Mouse (Mus musculus): ENCODE measurements around the gene Mcpt8. TPM values are rescaled to one million over a fixed set of nuclear protein-coding genes. Genes with fewer than 3 reads are reported as not detected.
"Not testable (repeated sequence)": the region's sequence is repeated elsewhere in the genome, so short reads cannot be mapped to it uniquely, and the experiment has no call there.

Mcpt8 gene
- polyA plus RNA-seq (2014; fragmentation: Nextera tagmentation; extraction: Ambion mirVana) = not detected in 2 replicates

DNA sequence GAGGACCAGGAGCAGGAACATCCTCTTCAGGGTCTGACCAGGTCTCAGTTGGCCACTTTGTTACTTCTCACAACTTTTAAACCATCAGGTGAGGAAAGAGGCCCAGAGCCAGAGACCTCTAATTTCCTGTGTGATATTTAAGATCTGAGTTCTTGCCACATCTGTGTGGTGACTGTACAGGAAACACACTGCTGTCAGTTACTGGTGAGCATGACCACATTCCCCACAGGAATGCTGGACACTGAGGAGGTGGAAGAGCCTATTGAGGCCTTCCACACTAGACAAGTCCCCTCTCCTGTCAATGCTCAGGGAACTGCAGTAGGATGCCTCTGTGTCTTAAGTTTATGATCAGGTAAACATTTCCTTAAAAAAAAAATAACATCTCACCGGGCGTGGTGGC lies at the start of gene Mcpt8:
Mcpt8 (minus strand) TSS at position 107 of the 400 bp plus-strand sequence.
- Histone ChIP-seq H3K36me3 (ENCODE audit: control insufficient read depth, insufficient read depth, low read length) (no peaks in the 10 kb centered on the region), H3K4me2 (replicated peaks; ENCODE audit: low read depth, low read length) (no peak within 1 kb of the TSS), H3K9me3 (ENCODE audit: control insufficient read depth, low read length) (no peaks in the 10 kb centered on the region), H3K4me1 (replicated peaks; ENCODE audit: control insufficient read depth, insufficient read depth, low read length) (no peaks in the 10 kb centered on the region), H3K27ac (ENCODE audit: low read depth, low read length) (no peak within 1 kb of the TSS), H3K4me3 (ENCODE audit: low read depth, low read length) (no peak within 1 kb of the TSS), H3K27me3 (ENCODE audit: control insufficient read depth, insufficient read depth, low read length) (no peaks in the 10 kb centered on the region), H3K9ac (ENCODE audit: low read depth, low read length) (no peak within 1 kb of the TSS)
- no peak for ATAC-seq (ENCODE audit: low FRiP score)
- no peak for DNase-seq (ENCODE audit: low spot score)
- 96% methylated on average over 2 of the region's 2 CpGs for WGBS

DNA sequence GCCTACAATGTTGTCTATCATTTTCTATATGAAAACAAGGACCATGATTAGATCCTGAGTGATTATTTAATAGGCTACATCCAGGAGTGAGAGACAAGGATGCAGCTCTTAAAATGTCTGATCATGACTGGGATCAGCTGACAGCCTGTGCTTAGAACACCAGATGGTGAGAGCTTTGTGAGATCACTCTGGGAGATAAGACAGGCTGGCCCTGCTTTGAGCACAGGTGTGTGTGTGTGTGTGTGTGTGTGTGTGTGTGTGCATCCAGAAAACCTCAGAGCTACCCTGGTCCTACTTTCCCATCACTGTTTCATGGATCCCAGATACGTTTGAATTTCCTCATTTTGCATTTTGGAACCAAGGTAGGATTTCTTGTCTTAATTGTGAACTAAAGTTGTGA lies 48.6 kb upstream of the Mcpt8 start:
- not testable (repeated sequence) for H3K4me1 ChIP-seq (replicated peaks; ENCODE audit: control insufficient read depth, insufficient read depth, low read length); H3K4me2 ChIP-seq (replicated peaks; ENCODE audit: low read depth, low read length); ATAC-seq (ENCODE audit: low FRiP score); H3K27me3 ChIP-seq (ENCODE audit: control insufficient read depth, insufficient read depth, low read length); DNase-seq (ENCODE audit: low spot score); H3K9ac ChIP-seq (ENCODE audit: low read depth, low read length); H3K4me3 ChIP-seq (ENCODE audit: low read depth, low read length); H3K27ac ChIP-seq (ENCODE audit: low read depth, low read length); H3K36me3 ChIP-seq (ENCODE audit: control insufficient read depth, insufficient read depth, low read length); H3K9me3 ChIP-seq (ENCODE audit: control insufficient read depth, low read length)
- 84% methylated on average over 1 of the region's 1 CpGs for WGBS

DNA sequence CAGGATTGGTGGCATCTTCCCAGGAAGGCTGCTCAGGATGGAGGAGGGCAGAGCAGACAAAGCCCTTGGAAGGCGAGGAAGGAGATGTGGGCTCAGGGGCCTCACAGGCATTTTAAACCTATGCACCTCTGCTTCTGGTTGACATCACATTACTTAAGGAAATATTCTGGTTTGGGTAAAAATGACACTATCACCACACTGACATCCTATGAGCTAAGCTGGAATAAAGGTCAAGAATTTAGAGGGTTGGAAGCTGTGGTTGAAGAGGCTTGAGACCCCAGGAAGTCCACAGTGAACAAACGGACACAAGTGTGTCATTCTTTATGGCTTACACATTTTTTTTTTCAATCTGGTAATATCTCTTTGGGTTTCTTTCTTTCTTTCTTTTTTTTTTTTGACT lies 47.4 kb upstream of the Mcpt8 start, which contains the start of gene Gzmd:
Gzmd (minus strand) TSS at position 101 of the 400 bp plus-strand sequence.
- not testable (repeated sequence) for H3K36me3 ChIP-seq (ENCODE audit: control insufficient read depth, insufficient read depth, low read length); H3K9ac ChIP-seq (ENCODE audit: low read depth, low read length); H3K27ac ChIP-seq (ENCODE audit: low read depth, low read length); H3K4me3 ChIP-seq (ENCODE audit: low read depth, low read length); DNase-seq (ENCODE audit: low spot score); H3K27me3 ChIP-seq (ENCODE audit: control insufficient read depth, insufficient read depth, low read length); ATAC-seq (ENCODE audit: low FRiP score); H3K9me3 ChIP-seq (ENCODE audit: control insufficient read depth, low read length); H3K4me2 ChIP-seq (replicated peaks; ENCODE audit: low read depth, low read length); H3K4me1 ChIP-seq (replicated peaks; ENCODE audit: control insufficient read depth, insufficient read depth, low read length)
- 86% methylated on average over 2 of the region's 2 CpGs for WGBS

DNA sequence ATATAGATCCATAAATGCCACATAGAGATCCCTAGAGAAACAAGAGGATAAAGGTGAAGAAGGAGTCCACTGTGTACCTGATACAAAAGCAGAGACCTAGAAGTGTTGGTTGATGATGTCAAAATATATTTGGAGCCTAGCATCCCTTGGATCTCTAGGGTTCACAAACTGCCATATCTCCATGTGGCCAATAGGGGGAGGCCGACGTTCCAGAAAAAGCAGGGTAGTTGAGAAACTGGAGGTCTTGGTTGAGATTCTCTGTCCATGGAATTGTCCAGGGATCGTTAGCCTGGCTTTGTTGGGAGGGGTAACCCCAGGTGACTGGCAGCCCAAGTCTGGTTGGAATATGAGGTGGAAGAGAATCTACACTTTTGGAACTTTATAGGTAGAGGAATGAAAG lies 43.3 kb upstream of the Mcpt8 start:
- no peaks in the 10 kb centered on the region for H3K9me3 ChIP-seq (ENCODE audit: control insufficient read depth, low read length)
- H3K27ac ChIP-seq (ENCODE audit: low read depth, low read length) = no peak overlapping the region
- H3K9ac ChIP-seq (ENCODE audit: low read depth, low read length) = no peak overlapping the region
- H3K4me3 ChIP-seq (ENCODE audit: low read depth, low read length) = no peak overlapping the region
- WGBS = 32% methylated on average over 3 of the region's 3 CpGs
- H3K4me1 ChIP-seq (replicated peaks; ENCODE audit: control insufficient read depth, insufficient read depth, low read length) = no peaks in the 10 kb centered on the region
- no peak overlapping the region for H3K4me2 ChIP-seq (replicated peaks; ENCODE audit: low read depth, low read length)
- no peaks in the 10 kb centered on the region for H3K27me3 ChIP-seq (ENCODE audit: control insufficient read depth, insufficient read depth, low read length)
- ATAC-seq (ENCODE audit: low FRiP score) = no peak
- H3K36me3 ChIP-seq (ENCODE audit: control insufficient read depth, insufficient read depth, low read length) = no peaks in the 10 kb centered on the region
- DNase-seq (ENCODE audit: low spot score) = peak; percentile 5

DNA sequence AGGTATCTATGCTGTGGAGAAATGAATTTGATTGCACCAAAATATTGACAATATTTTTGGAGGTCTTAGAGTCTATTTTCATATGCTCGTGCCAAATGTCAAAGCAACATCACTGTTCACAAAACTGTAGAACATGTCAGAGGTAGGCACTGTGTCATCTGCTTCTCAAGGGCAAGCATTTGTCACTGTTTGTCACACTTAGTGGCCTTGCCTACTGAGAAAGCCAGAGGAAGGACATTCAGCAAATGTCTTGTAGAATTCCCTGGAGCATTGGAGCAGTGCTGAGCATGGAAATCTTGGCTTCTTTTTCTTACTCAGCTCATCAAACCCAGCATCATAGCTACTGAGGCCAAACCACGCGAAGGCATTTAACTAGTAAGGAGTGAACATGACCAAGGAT lies 38.4 kb upstream of the Mcpt8 start:
- WGBS = 85% methylated on average over 3 of the region's 3 CpGs
- H3K4me3 ChIP-seq (ENCODE audit: low read depth, low read length) = no peak overlapping the region
- ATAC-seq (ENCODE audit: low FRiP score) (no peak), DNase-seq (ENCODE audit: low spot score) (no peak)
- no peak overlapping the region for H3K27ac ChIP-seq (ENCODE audit: low read depth, low read length)
- no peaks in the 10 kb centered on the region for H3K4me1 ChIP-seq (replicated peaks; ENCODE audit: control insufficient read depth, insufficient read depth, low read length)
- H3K36me3 ChIP-seq (ENCODE audit: control insufficient read depth, insufficient read depth, low read length) = no peaks in the 10 kb centered on the region
- no peak overlapping the region for H3K4me2 ChIP-seq (replicated peaks; ENCODE audit: low read depth, low read length)
- no peaks in the 10 kb centered on the region for H3K9me3 ChIP-seq (ENCODE audit: control insufficient read depth, low read length)
- no peak overlapping the region for H3K9ac ChIP-seq (ENCODE audit: low read depth, low read length)
- H3K27me3 ChIP-seq (ENCODE audit: control insufficient read depth, insufficient read depth, low read length) = no peaks in the 10 kb centered on the region

DNA sequence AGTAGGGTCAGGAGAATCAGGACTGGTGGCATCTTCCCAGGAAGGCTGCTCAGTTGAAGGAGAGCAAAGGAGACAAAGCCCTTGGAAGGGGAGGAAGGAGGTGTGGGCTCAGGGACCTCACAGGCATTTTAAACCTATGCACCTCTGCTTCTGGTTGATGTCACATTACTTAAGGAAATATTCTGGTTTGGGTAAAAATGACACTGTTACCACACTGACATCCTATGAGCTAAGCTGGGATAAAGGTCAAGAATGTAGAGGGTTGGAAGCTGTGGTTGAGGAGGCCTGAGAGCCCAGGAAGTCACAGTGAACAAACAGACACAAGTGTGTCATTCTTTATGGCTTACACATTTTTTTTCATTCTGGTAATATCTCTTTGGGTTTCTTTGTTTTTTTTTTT lies 35.5 kb upstream of the Mcpt8 start, which contains the start of gene Gzme:
Gzme (minus strand) TSS at position 101 of the 400 bp plus-strand sequence.
- DNase-seq (ENCODE audit: low spot score) (no peak), ATAC-seq (ENCODE audit: low FRiP score) (no peak)
- H3K4me2 ChIP-seq (replicated peaks; ENCODE audit: low read depth, low read length) = no peak within 1 kb of the TSS
- no peaks in the 10 kb centered on the region for H3K9me3 ChIP-seq (ENCODE audit: control insufficient read depth, low read length)
- no peaks in the 10 kb centered on the region for H3K4me1 ChIP-seq (replicated peaks; ENCODE audit: control insufficient read depth, insufficient read depth, low read length)
- H3K27me3 ChIP-seq (ENCODE audit: control insufficient read depth, insufficient read depth, low read length) = no peaks in the 10 kb centered on the region
- no peaks in the 10 kb centered on the region for H3K36me3 ChIP-seq (ENCODE audit: control insufficient read depth, insufficient read depth, low read length)
- no peak within 1 kb of the TSS for H3K4me3 ChIP-seq (ENCODE audit: low read depth, low read length)
- H3K27ac ChIP-seq (ENCODE audit: low read depth, low read length) = no peak within 1 kb of the TSS
- H3K9ac ChIP-seq (ENCODE audit: low read depth, low read length) = no peak within 1 kb of the TSS

DNA sequence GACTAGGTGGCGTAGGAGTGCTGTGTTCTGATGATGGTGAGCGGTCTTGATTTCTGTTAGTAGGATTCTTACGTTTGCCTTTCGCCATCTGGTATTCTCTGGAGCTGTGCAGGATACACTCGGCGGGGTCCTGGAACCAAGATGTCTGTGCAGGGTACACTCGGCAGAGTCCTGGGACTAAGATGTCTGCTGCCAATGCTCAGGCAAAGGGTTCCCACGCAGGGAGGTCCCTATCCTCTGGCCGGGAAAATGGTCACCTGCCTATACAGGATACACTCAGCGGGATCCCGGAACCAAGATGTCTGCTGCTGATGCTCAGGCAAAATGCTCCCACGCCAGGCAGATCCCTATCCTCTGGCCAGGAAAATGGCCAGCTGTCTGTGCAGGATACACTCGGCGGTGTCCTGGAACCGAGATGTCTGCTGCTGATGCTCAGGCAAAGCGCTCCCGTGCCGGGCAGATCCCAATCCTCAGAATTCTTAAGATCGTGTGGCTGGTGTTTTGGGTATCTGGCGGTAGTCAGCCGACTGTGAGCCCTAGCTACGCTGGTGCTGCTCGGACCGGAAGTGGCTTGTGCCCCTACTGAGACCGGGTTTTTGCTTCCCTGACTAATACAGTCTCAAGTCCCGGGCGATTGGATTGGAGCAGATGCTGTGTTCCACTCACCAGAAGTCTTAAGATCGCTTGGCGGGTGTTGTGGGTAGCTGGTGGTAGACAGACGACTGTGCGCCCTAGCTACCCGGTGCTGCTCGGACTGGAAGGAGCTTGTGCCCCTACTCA lies 30.6 kb upstream of the Mcpt8 start:
- not testable (repeated sequence) for H3K36me3 ChIP-seq (ENCODE audit: control insufficient read depth, insufficient read depth, low read length); H3K9ac ChIP-seq (ENCODE audit: low read depth, low read length); DNase-seq (ENCODE audit: low spot score); H3K4me3 ChIP-seq (ENCODE audit: low read depth, low read length); H3K9me3 ChIP-seq (ENCODE audit: control insufficient read depth, low read length); H3K27ac ChIP-seq (ENCODE audit: low read depth, low read length); H3K27me3 ChIP-seq (ENCODE audit: control insufficient read depth, insufficient read depth, low read length); H3K4me2 ChIP-seq (replicated peaks; ENCODE audit: low read depth, low read length); ATAC-seq (ENCODE audit: low FRiP score); H3K4me1 ChIP-seq (replicated peaks; ENCODE audit: control insufficient read depth, insufficient read depth, low read length)
- 93% methylated on average over 33 of the region's 33 CpGs for WGBS

DNA sequence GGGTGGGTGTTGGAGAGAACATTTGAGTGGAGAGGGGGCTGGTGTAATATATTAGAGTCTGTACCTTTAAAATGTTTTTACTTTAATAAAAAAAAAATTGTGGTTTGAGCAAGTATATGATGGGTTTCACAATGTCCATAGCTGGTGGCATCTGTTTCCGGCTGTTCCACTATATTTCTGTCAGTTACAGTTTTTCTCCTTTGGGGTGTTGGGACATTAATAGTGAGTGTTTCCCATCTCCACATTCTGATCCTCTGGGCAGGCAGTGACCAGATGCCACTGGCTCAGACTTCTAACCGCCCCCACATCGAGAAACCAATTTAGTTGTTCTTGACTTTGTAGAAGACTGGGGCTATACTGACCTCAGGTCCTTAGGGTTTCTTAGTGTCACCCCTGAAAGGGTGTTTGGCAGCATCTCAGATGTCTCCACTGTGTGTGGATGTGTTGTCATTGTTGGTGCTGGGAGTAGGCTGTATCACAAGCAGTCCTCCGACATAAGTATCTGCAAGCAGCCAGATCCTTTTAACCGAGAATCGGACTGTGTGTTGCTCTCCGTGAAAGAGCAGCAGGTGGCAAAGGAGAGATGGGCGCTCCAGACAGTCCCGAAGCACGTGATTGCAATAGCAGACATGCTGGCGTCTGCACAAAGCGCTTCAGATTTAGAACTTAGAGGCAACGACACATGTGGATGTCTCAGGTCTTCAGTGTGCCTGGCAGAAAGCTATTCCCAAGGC lies 20.5 kb upstream of the Mcpt8 start:
- DNase-seq (ENCODE audit: low spot score) (no peak), ATAC-seq (ENCODE audit: low FRiP score) (no peak)
- Histone ChIP-seq H3K9me3 (ENCODE audit: control insufficient read depth, low read length) (no peaks in the 10 kb centered on the region), H3K4me3 (ENCODE audit: low read depth, low read length) (no peak overlapping the region), H3K4me1 (replicated peaks; ENCODE audit: control insufficient read depth, insufficient read depth, low read length) (no peaks in the 10 kb centered on the region), H3K27ac (ENCODE audit: low read depth, low read length) (no peak overlapping the region), H3K36me3 (ENCODE audit: control insufficient read depth, insufficient read depth, low read length) (no peaks in the 10 kb centered on the region), H3K27me3 (ENCODE audit: control insufficient read depth, insufficient read depth, low read length) (no peaks in the 10 kb centered on the region), H3K4me2 (replicated peaks; ENCODE audit: low read depth, low read length) (no peak overlapping the region), H3K9ac (ENCODE audit: low read depth, low read length) (no peak overlapping the region)
- WGBS = 81% methylated on average over 13 of the region's 13 CpGs

DNA sequence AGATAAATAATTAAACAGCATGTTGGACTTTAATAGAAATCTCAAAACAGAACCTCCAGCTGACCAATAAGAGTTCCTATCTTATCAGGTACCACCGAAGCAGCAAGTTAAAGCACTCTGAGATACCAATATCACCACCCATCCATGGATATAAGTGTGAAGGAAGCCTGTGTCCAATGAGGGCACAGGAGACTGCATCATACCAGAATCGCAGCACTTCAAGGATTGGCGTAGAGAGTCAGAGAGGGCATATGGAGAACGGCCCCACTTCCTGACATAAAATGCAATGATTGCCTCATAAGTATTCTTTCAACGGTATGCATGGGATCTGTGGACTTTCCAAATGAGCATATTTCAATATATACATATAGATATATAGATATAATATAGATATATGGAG lies 19.9 kb upstream of the Mcpt8 start:
- Histone ChIP-seq H3K27me3 (ENCODE audit: control insufficient read depth, insufficient read depth, low read length) (no peaks in the 10 kb centered on the region), H3K27ac (ENCODE audit: low read depth, low read length) (no peak overlapping the region), H3K36me3 (ENCODE audit: control insufficient read depth, insufficient read depth, low read length) (no peaks in the 10 kb centered on the region), H3K4me1 (replicated peaks; ENCODE audit: control insufficient read depth, insufficient read depth, low read length) (no peaks in the 10 kb centered on the region), H3K4me2 (replicated peaks; ENCODE audit: low read depth, low read length) (no peak overlapping the region), H3K9ac (ENCODE audit: low read depth, low read length) (no peak overlapping the region), H3K9me3 (ENCODE audit: control insufficient read depth, low read length) (no peaks in the 10 kb centered on the region), H3K4me3 (ENCODE audit: low read depth, low read length) (no peak overlapping the region)
- 95% methylated on average over 5 of the region's 5 CpGs for WGBS
- no peak for DNase-seq (ENCODE audit: low spot score)
- ATAC-seq (ENCODE audit: low FRiP score) = no peak
